Mouse (Mus musculus): ENCODE measurements around the gene Iqcn. TPM values are rescaled to one million over a fixed set of nuclear protein-coding genes. Genes with fewer than 3 reads are reported as not detected.

Iqcn gene
- polyA plus RNA-seq, 1 experiment from 2014 or later = 0.05 TPM

DNA sequence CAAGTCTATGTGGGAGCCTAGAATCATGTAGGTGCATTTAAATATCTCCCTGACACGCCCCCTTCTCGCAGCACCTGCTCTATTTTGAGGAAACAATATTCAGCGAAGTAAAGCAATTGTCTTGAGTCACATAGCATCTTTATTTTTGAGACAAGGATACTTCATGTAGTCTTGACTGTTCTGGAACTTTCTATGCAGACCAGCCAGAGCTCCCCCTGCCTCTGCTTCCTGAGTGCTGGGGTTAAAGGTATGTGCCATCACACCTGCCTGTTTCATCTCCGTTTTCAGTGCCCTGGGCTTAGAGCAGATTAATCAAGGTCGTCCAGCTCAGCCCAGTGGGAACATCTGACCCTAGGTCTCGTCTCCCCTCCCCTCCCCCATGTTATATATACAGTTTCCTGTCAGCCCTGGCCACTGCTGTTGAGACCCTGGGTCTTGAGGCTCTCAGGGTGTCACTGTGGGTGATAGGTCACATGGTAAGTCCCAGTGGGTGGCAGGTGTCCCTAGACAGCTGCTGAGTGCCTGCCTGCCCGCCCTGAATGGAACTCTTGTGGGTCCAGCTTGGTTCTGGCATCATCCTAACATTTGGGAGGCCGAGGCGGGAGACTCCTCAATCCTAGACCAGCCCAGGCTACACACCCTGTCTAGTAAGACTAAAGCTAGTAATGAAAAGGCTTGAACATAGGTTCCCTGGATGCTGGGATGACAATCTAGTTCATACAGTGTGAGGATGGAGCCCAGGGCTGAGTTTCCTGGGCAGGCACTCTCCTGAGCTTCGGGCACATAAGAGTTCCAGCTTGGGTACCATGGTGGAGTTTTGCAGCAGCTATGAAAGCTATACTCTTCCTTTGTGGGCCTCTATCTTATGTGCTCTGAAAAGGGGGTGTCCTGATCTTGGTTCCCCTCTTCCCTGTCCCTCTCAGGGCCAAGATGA, 1.9 kb upstream of the Iqcn start:
- H3K27ac ChIP-seq (replicated peaks; ENCODE audit: low read depth, low read length) = peak overlapping the region; percentile 99
- no peaks in the 10 kb centered on the region for H3K9me3 ChIP-seq (ENCODE audit: control insufficient read depth, low read length)
- H3K36me3 ChIP-seq (ENCODE audit: control insufficient read depth, insufficient read depth, low read length) = peaks cover 9% of the 10 kb centered on the region; the same call in 1 of the 2 replicates
- WGBS = 54% methylated on average over 10 of the region's 10 CpGs
- peak overlapping the region; percentile 98 for H3K9ac ChIP-seq (replicated peaks; ENCODE audit: low read length)
- no peaks in the 10 kb centered on the region for H3K27me3 ChIP-seq (ENCODE audit: control insufficient read depth, insufficient read depth, low read length)
- peaks cover 36% of the 10 kb centered on the region for H3K4me1 ChIP-seq (ENCODE audit: control insufficient read depth, insufficient read depth, low read length)
- no peak for DNase-seq
- no peak for ATAC-seq (ENCODE audit: low FRiP score, low TSS enrichment)
- peak overlapping the region; percentile 97 for H3K4me3 ChIP-seq (replicated peaks; ENCODE audit: low read depth, low read length)
- peak overlapping the region; percentile 59 for H3K4me2 ChIP-seq (ENCODE audit: low read length)

DNA sequence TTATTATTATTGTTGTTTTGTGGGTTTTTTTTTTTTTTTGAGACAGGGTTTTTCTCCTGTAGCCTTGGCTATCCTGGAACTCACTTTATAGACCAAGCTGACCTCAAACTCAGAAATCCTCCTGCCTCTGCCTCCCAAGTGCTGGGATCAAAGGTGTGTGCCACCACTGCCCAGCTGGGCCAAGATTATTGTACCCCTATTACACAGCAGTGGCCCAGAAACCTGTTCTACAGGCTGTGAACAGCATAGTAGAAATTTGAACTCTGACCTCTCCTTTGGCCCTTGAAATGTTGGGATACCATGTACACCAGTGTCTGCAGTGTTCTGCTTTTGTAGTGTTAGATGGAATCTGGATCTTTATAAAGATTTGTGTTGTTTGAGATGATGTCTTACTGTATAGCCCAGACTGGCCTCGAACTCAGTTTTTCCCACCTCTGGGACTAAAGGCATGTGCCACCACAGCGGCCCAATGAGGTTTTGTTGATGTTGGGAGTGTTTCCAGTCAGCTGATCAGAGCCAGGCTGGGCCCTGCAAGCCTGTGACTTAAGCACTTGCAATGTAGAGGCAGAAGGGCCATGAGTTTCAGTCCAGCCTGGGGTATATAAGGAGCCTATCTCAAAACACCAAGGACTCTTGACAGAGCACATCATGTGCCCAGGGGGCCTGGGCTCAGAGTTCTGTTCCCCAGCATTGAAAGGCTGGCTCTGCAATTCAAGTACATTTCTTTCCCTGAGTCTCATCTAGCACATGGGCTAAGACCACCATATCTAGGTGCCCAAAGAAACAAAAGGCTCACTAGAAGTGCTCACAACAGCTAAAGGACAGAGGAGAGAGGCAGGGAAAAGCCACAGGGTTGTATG, 1.0 kb upstream of the Iqcn start:
- DNase-seq (no peak), ATAC-seq (ENCODE audit: low FRiP score, low TSS enrichment) (no peak)
- Histone ChIP-seq H3K27ac (replicated peaks; ENCODE audit: low read depth, low read length) (no peak overlapping the region), H3K9ac (replicated peaks; ENCODE audit: low read length) (peak overlapping the region; percentile 10; the same call in 1 of the 2 replicates), H3K27me3 (ENCODE audit: control insufficient read depth, insufficient read depth, low read length) (no peaks in the 10 kb centered on the region), H3K4me3 (replicated peaks; ENCODE audit: low read depth, low read length) (peak overlapping the region; percentile 97), H3K4me2 (ENCODE audit: low read length) (peak overlapping the region; percentile 59), H3K9me3 (ENCODE audit: control insufficient read depth, low read length) (no peaks in the 10 kb centered on the region), H3K36me3 (ENCODE audit: control insufficient read depth, insufficient read depth, low read length) (peaks cover 9% of the 10 kb centered on the region; the same call in 1 of the 2 replicates), H3K4me1 (ENCODE audit: control insufficient read depth, insufficient read depth, low read length) (peaks cover 27% of the 10 kb centered on the region)
- 83% methylated on average over 2 of the region's 2 CpGs for WGBS

- no peak for ATAC-seq (ENCODE audit: low FRiP score, low TSS enrichment)
- H3K27me3 ChIP-seq (ENCODE audit: control insufficient read depth, insufficient read depth, low read length) = no peaks in the 10 kb centered on the region
- no peak for DNase-seq
- H3K9me3 ChIP-seq (ENCODE audit: control insufficient read depth, low read length) = no peaks in the 10 kb centered on the region
- H3K36me3 ChIP-seq (ENCODE audit: control insufficient read depth, insufficient read depth, low read length) = peaks cover 9% of the 10 kb centered on the region; the same call in 1 of the 2 replicates
- peak overlapping the region; percentile 59 for H3K4me2 ChIP-seq (ENCODE audit: low read length)
- H3K4me3 ChIP-seq (replicated peaks; ENCODE audit: low read depth, low read length) = no peak overlapping the region
- H3K4me1 ChIP-seq (ENCODE audit: control insufficient read depth, insufficient read depth, low read length) = peaks cover 22% of the 10 kb centered on the region
- 88% methylated on average over 3 of the region's 3 CpGs for WGBS
- H3K27ac ChIP-seq (replicated peaks; ENCODE audit: low read depth, low read length) = no peak overlapping the region
- peak overlapping the region; percentile 10; the same call in 1 of the 2 replicates for H3K9ac ChIP-seq (replicated peaks; ENCODE audit: low read length)
Observed at GRCm38 (mm10) chr8:70702842-70703182, 445 bp upstream of the Iqcn start.

- H3K27me3 ChIP-seq (ENCODE audit: control insufficient read depth, insufficient read depth, low read length) = no peaks in the 10 kb centered on the region
- H3K4me1 ChIP-seq (ENCODE audit: control insufficient read depth, insufficient read depth, low read length) = no peaks in the 10 kb centered on the region; the same call in 1 of the 2 replicates
- no peak overlapping the region for H3K9ac ChIP-seq (replicated peaks; ENCODE audit: low read length)
- no peak overlapping the region for H3K27ac ChIP-seq (replicated peaks; ENCODE audit: low read depth, low read length)
- ATAC-seq (ENCODE audit: low FRiP score, low TSS enrichment) (no peak), DNase-seq (no peak)
- H3K4me3 ChIP-seq (replicated peaks; ENCODE audit: low read depth, low read length) = no peak overlapping the region
- no peak overlapping the region for H3K4me2 ChIP-seq (ENCODE audit: low read length)
- H3K9me3 ChIP-seq (ENCODE audit: control insufficient read depth, low read length) = no peaks in the 10 kb centered on the region
- 92% methylated on average over 14 of the region's 14 CpGs for WGBS
- H3K36me3 ChIP-seq (ENCODE audit: control insufficient read depth, insufficient read depth, low read length) = peaks cover 2% of the 10 kb centered on the region; the same call in 1 of the 2 replicates
Observed at GRCm38 (mm10) chr8:70708281-70708680, 5.0 kb downstream of the Iqcn start.

DNA sequence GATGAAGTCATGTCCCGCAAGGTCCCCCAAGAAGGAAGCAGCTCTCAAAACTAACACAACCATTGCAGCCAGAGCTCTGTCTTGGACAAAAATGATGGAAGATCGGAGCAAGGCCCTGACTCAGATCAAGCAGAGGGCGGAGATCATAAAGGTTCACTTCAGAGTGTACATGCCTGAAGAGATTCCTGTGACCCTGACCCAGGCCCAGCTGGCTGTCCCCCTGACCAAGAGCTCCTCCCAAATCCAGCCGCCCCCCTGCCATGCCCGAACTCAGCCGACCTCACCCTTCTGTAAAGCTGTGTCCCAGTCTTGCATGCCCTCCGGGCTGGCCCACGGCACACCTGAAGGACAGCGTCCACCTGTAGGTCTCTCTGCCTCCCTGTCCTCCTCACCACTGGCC, 6.5 kb downstream of the Iqcn start:
- no peak overlapping the region for H3K4me3 ChIP-seq (replicated peaks; ENCODE audit: low read depth, low read length)
- no peak overlapping the region for H3K9ac ChIP-seq (replicated peaks; ENCODE audit: low read length)
- no peaks in the 10 kb centered on the region for H3K4me1 ChIP-seq (ENCODE audit: control insufficient read depth, insufficient read depth, low read length)
- WGBS = 94% methylated on average over 9 of the region's 9 CpGs
- ATAC-seq (ENCODE audit: low FRiP score, low TSS enrichment) (no peak), DNase-seq (no peak)
- no peak overlapping the region for H3K4me2 ChIP-seq (ENCODE audit: low read length)
- H3K9me3 ChIP-seq (ENCODE audit: control insufficient read depth, low read length) = no peaks in the 10 kb centered on the region
- H3K27me3 ChIP-seq (ENCODE audit: control insufficient read depth, insufficient read depth, low read length) = no peaks in the 10 kb centered on the region
- H3K36me3 ChIP-seq (ENCODE audit: control insufficient read depth, insufficient read depth, low read length) = no peaks in the 10 kb centered on the region
- H3K27ac ChIP-seq (replicated peaks; ENCODE audit: low read depth, low read length) = no peak overlapping the region

- 87% methylated on average over 1 of the region's 1 CpGs for WGBS
- H3K4me3 ChIP-seq (replicated peaks; ENCODE audit: low read depth, low read length) = no peak overlapping the region
- H3K27ac ChIP-seq (replicated peaks; ENCODE audit: low read depth, low read length) = no peak overlapping the region
- no peaks in the 10 kb centered on the region for H3K36me3 ChIP-seq (ENCODE audit: control insufficient read depth, insufficient read depth, low read length)
- H3K9me3 ChIP-seq (ENCODE audit: control insufficient read depth, low read length) = no peaks in the 10 kb centered on the region
- no peak overlapping the region for H3K9ac ChIP-seq (replicated peaks; ENCODE audit: low read length)
- ATAC-seq (ENCODE audit: low FRiP score, low TSS enrichment) = no peak
- H3K4me2 ChIP-seq (ENCODE audit: low read length) = no peak overlapping the region
- no peaks in the 10 kb centered on the region for H3K4me1 ChIP-seq (ENCODE audit: control insufficient read depth, insufficient read depth, low read length)
- DNase-seq = no peak
- H3K27me3 ChIP-seq (ENCODE audit: control insufficient read depth, insufficient read depth, low read length) = no peaks in the 10 kb centered on the region
Observed at GRCm38 (mm10) chr8:70710296-70710695, 7.0 kb downstream of the Iqcn start.

GRCm38 (mm10) chr8:70711041-70711440, 7.8 kb downstream of the Iqcn start:
- H3K9me3 ChIP-seq (ENCODE audit: control insufficient read depth, low read length) = no peaks in the 10 kb centered on the region
- H3K36me3 ChIP-seq (ENCODE audit: control insufficient read depth, insufficient read depth, low read length) = no peaks in the 10 kb centered on the region
- H3K4me3 ChIP-seq (replicated peaks; ENCODE audit: low read depth, low read length) = no peak overlapping the region
- no peaks in the 10 kb centered on the region for H3K27me3 ChIP-seq (ENCODE audit: control insufficient read depth, insufficient read depth, low read length)
- no peak overlapping the region for H3K4me2 ChIP-seq (ENCODE audit: low read length)
- no peak overlapping the region for H3K27ac ChIP-seq (replicated peaks; ENCODE audit: low read depth, low read length)
- DNase-seq (no peak), ATAC-seq (ENCODE audit: low FRiP score, low TSS enrichment) (no peak)
- 90% methylated on average over 11 of the region's 11 CpGs for WGBS
- H3K9ac ChIP-seq (replicated peaks; ENCODE audit: low read length) = no peak overlapping the region
- no peaks in the 10 kb centered on the region for H3K4me1 ChIP-seq (ENCODE audit: control insufficient read depth, insufficient read depth, low read length)

DNA sequence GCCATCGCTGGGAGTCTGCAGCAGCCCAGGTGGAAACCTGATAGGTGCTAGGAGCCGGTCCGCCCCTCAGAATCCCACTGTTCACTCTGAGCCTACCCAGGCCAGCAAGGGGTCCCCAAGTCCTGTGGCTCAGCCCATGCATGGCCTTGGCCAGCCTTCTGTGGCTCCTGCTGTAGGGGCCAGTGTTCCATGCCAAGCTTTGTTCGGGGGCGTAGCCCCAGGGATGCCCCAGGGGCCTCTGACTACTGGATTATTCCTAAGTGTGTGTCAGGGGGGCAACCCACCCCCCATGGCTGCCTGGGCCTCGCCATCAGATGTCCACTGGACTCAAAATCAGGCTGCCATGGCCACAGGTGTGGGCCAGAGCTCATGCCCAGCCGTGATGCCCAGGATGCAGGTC, 10.7 kb downstream of the Iqcn start:
- no peaks in the 10 kb centered on the region for H3K27me3 ChIP-seq (ENCODE audit: control insufficient read depth, insufficient read depth, low read length)
- H3K4me3 ChIP-seq (replicated peaks; ENCODE audit: low read depth, low read length) = no peak overlapping the region
- no peaks in the 10 kb centered on the region for H3K9me3 ChIP-seq (ENCODE audit: control insufficient read depth, low read length)
- no peak overlapping the region for H3K4me2 ChIP-seq (ENCODE audit: low read length)
- no peak overlapping the region for H3K9ac ChIP-seq (replicated peaks; ENCODE audit: low read length)
- H3K4me1 ChIP-seq (ENCODE audit: control insufficient read depth, insufficient read depth, low read length) = no peaks in the 10 kb centered on the region
- WGBS = 80% methylated on average over 7 of the region's 7 CpGs
- ATAC-seq (ENCODE audit: low FRiP score, low TSS enrichment) (no peak), DNase-seq (no peak)
- H3K36me3 ChIP-seq (ENCODE audit: control insufficient read depth, insufficient read depth, low read length) = no peaks in the 10 kb centered on the region
- H3K27ac ChIP-seq (replicated peaks; ENCODE audit: low read depth, low read length) = no peak overlapping the region

Data from midbrain, embryonic 14.5 days (tissue).